Mouse (Mus musculus) large intestine, adult 2 months (tissue): ENCODE measurements around the gene Plk3. TPM values are rescaled to one million over a fixed set of nuclear protein-coding genes. Genes with fewer than 3 reads are reported as not detected.
"Not testable (repeated sequence)": the region's sequence is repeated elsewhere in the genome, so short reads cannot be mapped to it uniquely, and the experiment has no call there.

Experiments
- DNase-seq: peaks from one replicate; pipeline ENCODE4 v3.0.0-alpha.2; 2012; ENCODE audit warnings: low read depth, low spot score
- WGBS: fragments of 180-500 bp; shearing (Covaris S2); methylation state at CpG from one replicate; pipeline ENCODE4 v1.1.7; 2018; 5-methylcytosine and 5-hydroxymethylcytosine counted together
- polyA plus RNA-seq: library from polyadenylated mRNA; depleted of rRNA; stranded (reverse); fragments of >200 nt; gene quantifications from 2 replicates; pipeline ENCODE4 v1.2.3, GENCODE M21; 2012; rRNA removed

Gene Plk3
- polyA plus RNA-seq = 12.7 and 17.1 TPM in 2 replicates

- WGBS = 2% methylated on average over 48 of the region's 48 CpGs
- DNase-seq = peak; percentile 96
These were observed at the start of gene Plk3 for GRCm38 (mm10) chr4:117133817-117134600. Plk3 (minus strand) TSS chr4:117133963.

- WGBS = 7% methylated on average over 9 of the region's 9 CpGs
These were observed 49.0 kb upstream of the Plk3 start for GRCm38 (mm10) chr4:117182759-117183096.

GRCm38 (mm10) chr4:117181863-117182758, 48.3 kb upstream of the Plk3 start, which contains the start of gene Kif2c:
Kif2c (minus strand) TSS chr4:117182639.
- DNase-seq = peak; percentile 58
- WGBS = 1% methylated on average over 42 of the region's 42 CpGs

More at GRCm38 (mm10) chr4:117182759-117183096, 49.0 kb upstream of the Plk3 start:
- DNase-seq = not testable (repeated sequence)

GRCm38 (mm10) chr4:117169936-117170335, 36.2 kb upstream of the Plk3 start:
- 65% methylated on average over 5 of the region's 5 CpGs for WGBS

GRCm38 (mm10) chr4:117161183-117161582, 27.4 kb upstream of the Plk3 start:
- 75% methylated on average over 4 of the region's 4 CpGs for WGBS
- no peak for DNase-seq

More at GRCm38 (mm10) chr4:117169936-117170335, 36.2 kb upstream of the Plk3 start:
- no peak for DNase-seq

- 68% methylated on average over 10 of the region's 10 CpGs for WGBS
- DNase-seq = no peak
These were observed 25.9 kb upstream of the Plk3 start for GRCm38 (mm10) chr4:117159666-117160065.

- 28% methylated on average over 6 of the region's 6 CpGs for WGBS
- no peak for DNase-seq
These were observed 22.6 kb upstream of the Plk3 start for GRCm38 (mm10) chr4:117156372-117156771.

GRCm38 (mm10) chr4:117155792-117156355, 22.1 kb upstream of the Plk3 start, which contains the start of gene Rps8:
Rps8 (minus strand) TSS chr4:117156243.
- no peak for DNase-seq
- WGBS = under 1% methylated on average over 52 of the region's 52 CpGs

- no peak for DNase-seq
- WGBS = 2% methylated on average over 44 of the region's 44 CpGs
These were observed 21.4 kb upstream of the Plk3 start for GRCm38 (mm10) chr4:117155020-117155791.

GRCm38 (mm10) chr4:117152714-117153113, 19.0 kb upstream of the Plk3 start:
- DNase-seq = no peak
- WGBS = 34% methylated on average over 5 of the region's 5 CpGs

GRCm38 (mm10) chr4:117151416-117151815, 17.7 kb upstream of the Plk3 start:
- DNase-seq = no peak
- WGBS = 50% methylated on average over 1 of the region's 1 CpGs

GRCm38 (mm10) chr4:117150212-117150733, 16.5 kb upstream of the Plk3 start:
- WGBS = 81% methylated on average over 6 of the region's 6 CpGs

GRCm38 (mm10) chr4:117149291-117150211, 15.8 kb upstream of the Plk3 start:
- 70% methylated on average over 6 of the region's 6 CpGs for WGBS
- DNase-seq = no peak

More at GRCm38 (mm10) chr4:117150212-117150733, 16.5 kb upstream of the Plk3 start:
- no peak for DNase-seq

- no peak for DNase-seq
- WGBS = 79% methylated on average over 24 of the region's 24 CpGs
These were observed 15.1 kb upstream of the Plk3 start for GRCm38 (mm10) chr4:117148815-117149214.

- DNase-seq = no peak
- WGBS = 68% methylated on average over 18 of the region's 18 CpGs
These were observed 14.4 kb upstream of the Plk3 start for GRCm38 (mm10) chr4:117148047-117148713.

- DNase-seq = no peak
- 42% methylated on average over 15 of the region's 15 CpGs for WGBS
These were observed 12.4 kb upstream of the Plk3 start for GRCm38 (mm10) chr4:117146176-117146575.

- no peak for DNase-seq
- 94% methylated on average over 13 of the region's 13 CpGs for WGBS
These were observed 11.5 kb upstream of the Plk3 start for GRCm38 (mm10) chr4:117145248-117145647.
